Mouse (Mus musculus): ENCODE data around the gene Hs6st2. TPM values are rescaled to one million over a fixed set of nuclear protein-coding genes. Genes with fewer than 3 reads are reported as not detected.

Hs6st2 gene
- total RNA-seq, 2 experiments from 2014 or later = 34.9 to 39.0 TPM

GRCm38 (mm10) chrX:51410289-51410688 is 271.4 kb downstream of the Hs6st2 start:
- intact Hi-C loops (cut with DNase I) = no loop called here
- DNase-seq (ENCODE audit: low spot score in 2 of 2) = no peak

DNA sequence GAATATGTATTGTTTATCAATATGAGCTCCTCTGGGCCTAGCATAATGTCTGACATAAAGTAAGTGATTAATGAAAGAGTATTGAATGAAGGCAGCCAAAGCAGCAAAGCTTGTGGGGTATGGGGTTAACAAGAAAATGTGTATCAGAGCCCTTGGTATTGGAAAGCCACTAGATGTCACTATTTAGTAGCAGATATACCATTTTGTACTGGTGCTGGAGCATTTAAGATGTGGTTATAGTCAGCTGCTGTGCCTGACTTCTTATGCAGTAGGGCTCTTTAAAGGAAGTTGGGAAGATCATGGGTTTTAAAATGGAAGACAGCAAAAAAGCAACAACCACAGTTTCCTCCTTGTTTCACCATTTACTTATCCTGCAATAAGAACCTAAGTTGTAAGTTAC is 284.2 kb downstream of the Hs6st2 start:
- intact Hi-C loops (cut with DNase I) = loop anchor here (5.0 kb wide), 4 partner anchors 80 to 975 kb away; no protein-coding TSS in a partner anchor
- DNase-seq (ENCODE audit: low spot score in 2 of 2) = peak; percentile 4 to 44

GRCm38 (mm10) chrX:51374670-51375069 is 307.0 kb downstream of the Hs6st2 start:
- intact Hi-C loops (cut with DNase I) = loop anchor here (1.0 to 10.0 kb wide), 3 partner anchors 200 to 697 kb away; no protein-coding TSS in a partner anchor
- peak; percentile 67 to 79 for DNase-seq (ENCODE audit: low spot score in 2 of 2)

DNA sequence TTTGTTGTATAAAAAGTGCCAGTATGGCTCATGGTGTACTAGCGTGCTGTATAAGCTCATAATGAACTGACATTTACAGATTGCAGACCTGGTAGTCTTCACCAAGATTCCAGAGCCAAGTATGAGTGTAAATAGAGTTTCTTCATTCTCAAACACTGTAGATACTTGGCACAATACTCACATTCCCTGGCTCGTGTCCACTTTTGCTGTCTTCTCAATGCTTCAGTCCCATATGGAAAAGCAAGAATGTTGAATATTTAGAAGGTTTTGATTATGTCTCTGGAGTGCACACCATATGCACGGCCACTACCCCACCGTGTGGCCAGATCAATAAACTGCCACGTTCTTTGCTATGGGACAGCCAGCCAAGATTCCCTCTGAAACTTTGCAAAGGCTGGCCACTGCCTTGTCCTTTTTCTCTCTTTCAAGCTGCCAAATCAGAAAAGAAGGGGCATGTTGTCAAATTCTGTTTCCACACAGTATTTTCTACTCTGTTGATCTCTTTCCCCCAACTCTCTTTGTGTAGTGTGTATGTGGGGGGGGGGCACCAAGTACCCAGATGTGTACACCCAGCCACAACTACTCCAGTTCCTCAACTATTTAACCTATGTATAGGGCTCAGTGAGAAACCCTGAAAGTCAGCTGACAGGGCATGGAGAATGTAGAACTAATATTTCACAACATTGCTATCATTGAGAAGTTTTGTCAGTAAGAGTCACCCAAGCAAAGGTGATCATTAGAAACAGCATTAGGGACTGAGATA is 309.0 kb downstream of the Hs6st2 start:
- DNase-seq (ENCODE audit: low spot score in 2 of 2) = peak in 1 of 2 experiments; percentile 6

DNA sequence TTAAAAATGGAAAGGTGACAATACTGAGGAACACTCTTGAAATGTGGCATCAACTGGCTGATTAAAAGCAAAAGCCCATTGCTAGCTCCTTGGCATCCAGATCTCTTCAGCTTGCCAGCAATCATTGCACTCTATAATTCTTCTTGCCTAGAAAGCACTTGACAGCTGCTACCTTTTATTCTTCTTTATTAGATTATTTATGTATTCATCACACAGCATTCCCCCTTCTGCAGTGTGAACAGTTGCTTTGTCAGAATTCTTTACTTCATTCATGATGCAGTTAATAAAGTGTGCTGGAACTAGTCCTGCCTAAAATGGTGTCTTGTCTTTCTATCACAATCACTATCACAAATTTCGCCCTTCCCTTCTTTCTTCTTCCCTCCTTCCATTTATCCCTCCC is 332.0 kb downstream of the Hs6st2 start:
- intact Hi-C loops (cut with DNase I) = no loop called here

More for the DNA sequence above, 309.0 kb downstream of the Hs6st2 start:
- intact Hi-C loops (cut with DNase I) = loop anchor here (5.0 to 10.0 kb wide), 2 partner anchors 198 to 695 kb away; no protein-coding TSS in a partner anchor

DNA sequence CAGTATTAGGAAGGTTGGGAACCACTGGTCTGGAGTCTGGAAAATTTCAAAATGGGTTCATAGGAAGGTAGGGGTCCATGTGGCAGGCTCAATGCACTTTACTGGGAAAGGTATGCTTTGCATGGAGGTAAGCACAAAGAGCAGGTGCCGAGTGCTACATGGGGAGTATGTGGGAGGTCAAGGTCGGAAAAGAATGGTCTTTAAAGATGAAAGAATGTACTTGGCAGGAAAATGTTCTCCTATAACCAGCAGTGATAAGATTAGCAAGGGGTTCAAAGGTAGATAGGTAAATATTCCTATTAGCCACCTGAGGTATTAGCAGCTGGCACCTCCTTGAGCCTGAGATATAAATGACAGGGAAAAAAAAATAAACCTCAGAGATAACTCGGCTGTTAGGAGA is 338.1 kb downstream of the Hs6st2 start:
- DNase-seq (ENCODE audit: low spot score in 2 of 2) = no peak
- intact Hi-C loops (cut with DNase I) = no loop called here

More for the DNA sequence above, 332.0 kb downstream of the Hs6st2 start:
- no peak for DNase-seq (ENCODE audit: low spot score in 2 of 2)

Other genes starting within 250 kb of the Hs6st2 start
- not detected for gene Usp26, start 119.4 kb upstream of the Hs6st2 start, total RNA-seq (2021)

All from left cerebral cortex, postnatal 25 days (tissue).